Mouse (Mus musculus): ENCODE measurements at regions not wholly inside any gene's neighbourhood (a gene's known extent, or its start where the extent isn't known, plus 50 kb on each side); places are given as distances from the start of the nearest gene placed in this dataset.
A peak's percentile ranks its signal among the peaks of the same experiment; 100 is the strongest.

DNA sequence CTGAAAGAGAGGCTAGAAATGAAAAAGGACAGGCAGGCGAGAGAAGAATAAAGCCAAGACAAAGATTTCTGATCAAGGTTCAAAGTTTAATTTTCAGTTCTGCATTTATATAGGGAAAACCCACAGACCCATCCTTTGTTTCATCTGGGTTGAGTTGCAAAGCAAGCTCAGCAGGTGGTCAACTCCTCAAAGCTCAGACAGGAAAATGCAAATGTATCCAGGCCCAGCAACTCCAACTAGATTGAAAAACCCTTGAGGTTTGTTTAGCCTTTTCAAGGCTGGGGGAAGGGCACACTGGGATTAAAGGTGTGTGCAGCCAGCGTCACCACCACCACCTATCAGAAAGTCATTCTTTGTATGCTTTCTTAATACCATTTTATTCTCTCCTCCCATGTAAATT, 66.1 kb upstream of the Tspan5 start:
- H3K4me1 ChIP-seq, result peaks cover 3% of the 10 kb centered on the region; the same call in 1 of the 2 replicates
- H3K36me3 ChIP-seq, result no peaks in the 10 kb centered on the region
- WGBS, result 54% methylated on average over 2 of the region's 2 CpGs
- H3K9me3 ChIP-seq, result no peaks in the 10 kb centered on the region
- H3K4me2 ChIP-seq, result no peak overlapping the region
- H3K27me3 ChIP-seq, result no peaks in the 10 kb centered on the region
- H3K27ac ChIP-seq, result no peak overlapping the region
- H3K9ac ChIP-seq, result no peak overlapping the region
- ATAC-seq (ENCODE audit: borderline replicate concordance, extremely low read depth, low FRiP score, low TSS enrichment), result no peak
- H3K4me3 ChIP-seq, result no peak overlapping the region

DNA sequence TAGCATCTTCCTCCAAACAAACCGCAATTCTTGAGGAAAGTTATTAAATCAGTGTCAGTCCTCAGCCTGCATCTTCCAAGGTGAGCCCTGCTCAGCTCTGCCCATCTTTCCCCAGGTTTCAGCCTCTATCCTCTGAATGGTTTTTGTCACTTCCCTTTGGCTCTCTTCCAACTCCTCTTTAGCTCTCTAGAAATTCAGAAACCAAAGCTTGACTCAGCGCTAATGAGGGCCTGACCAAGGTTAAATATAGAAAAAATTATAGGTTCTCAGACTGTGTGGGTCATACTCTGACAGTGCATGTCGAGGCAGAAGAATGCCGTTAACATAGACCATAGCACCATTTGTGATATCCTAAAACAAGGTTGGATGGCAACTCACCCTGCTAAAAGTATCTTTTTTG, 63.6 kb upstream of the Tspan5 start:
- Histone ChIP-seq H3K4me3 (no peak overlapping the region), H3K4me1 (no peaks in the 10 kb centered on the region), H3K9me3 (no peaks in the 10 kb centered on the region), H3K9ac (no peak overlapping the region), H3K27me3 (no peaks in the 10 kb centered on the region), H3K4me2 (no peak overlapping the region), H3K36me3 (no peaks in the 10 kb centered on the region), H3K27ac (no peak overlapping the region)
- 64% methylated on average over 4 of the region's 4 CpGs for WGBS
- no peak for ATAC-seq (ENCODE audit: borderline replicate concordance, extremely low read depth, low FRiP score, low TSS enrichment)

DNA sequence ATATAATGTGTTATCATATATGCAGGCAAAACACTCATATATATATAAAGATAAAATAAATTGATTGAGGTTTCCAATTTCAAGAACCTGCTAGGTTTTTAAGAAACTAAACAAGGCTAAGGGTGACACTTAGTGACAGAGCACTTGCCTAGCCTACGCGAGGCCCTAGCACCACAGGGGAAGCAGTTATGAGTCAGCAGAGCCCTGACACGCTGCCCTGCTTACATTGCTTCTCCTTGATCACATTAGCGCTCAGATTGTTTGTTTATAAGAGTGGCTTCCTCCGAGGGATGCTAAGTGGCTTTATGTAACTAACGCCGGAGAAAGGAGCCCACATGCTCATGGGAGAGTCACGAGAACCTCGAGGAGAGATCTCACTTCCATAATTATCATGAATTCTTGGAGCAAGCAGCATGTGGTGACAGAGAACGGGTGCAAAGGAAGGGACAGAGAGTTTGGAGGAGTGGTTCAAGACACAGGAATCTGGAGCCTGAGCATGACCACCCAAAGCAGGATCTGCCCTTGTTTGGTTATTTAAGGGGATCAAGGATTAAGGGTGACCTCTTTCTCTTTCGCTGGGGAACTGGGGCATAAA, 55.3 kb upstream of the Tspan5 start:
- Histone ChIP-seq H3K4me2 (no peak overlapping the region), H3K27ac (no peak overlapping the region), H3K36me3 (no peaks in the 10 kb centered on the region), H3K27me3 (no peaks in the 10 kb centered on the region), H3K9me3 (no peaks in the 10 kb centered on the region), H3K9ac (no peak overlapping the region), H3K4me3 (no peak overlapping the region), H3K4me1 (no peaks in the 10 kb centered on the region)
- WGBS, result 12% methylated on average over 11 of the region's 11 CpGs
- peak; percentile 88 for ATAC-seq (ENCODE audit: borderline replicate concordance, extremely low read depth, low FRiP score, low TSS enrichment)

DNA sequence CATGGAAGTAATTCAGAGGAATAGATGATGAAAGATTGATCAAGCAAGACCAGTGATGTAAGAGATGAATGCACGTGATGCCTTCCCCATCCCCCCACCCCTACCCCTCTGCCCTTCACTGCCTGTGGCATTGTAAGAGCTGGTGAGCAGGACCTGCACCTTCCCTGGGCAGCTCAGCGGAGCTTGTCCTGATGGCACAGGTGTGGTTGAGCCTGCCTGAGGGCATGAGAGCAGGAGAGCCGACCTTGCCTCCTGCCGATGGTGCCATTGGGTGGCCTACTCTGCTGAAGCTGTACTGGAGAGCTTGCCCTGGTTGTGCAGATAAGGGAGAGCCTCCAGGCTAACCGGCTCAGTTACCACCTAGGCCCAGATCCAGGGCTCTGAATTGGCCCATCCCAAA, 53.4 kb upstream of the Tspan5 start:
- H3K9ac ChIP-seq, result no peak overlapping the region
- no peaks in the 10 kb centered on the region for H3K36me3 ChIP-seq
- WGBS, result 87% methylated on average over 5 of the region's 5 CpGs
- no peak overlapping the region for H3K4me2 ChIP-seq
- H3K4me3 ChIP-seq, result no peak overlapping the region
- no peaks in the 10 kb centered on the region for H3K27me3 ChIP-seq
- H3K4me1 ChIP-seq, result no peaks in the 10 kb centered on the region
- no peaks in the 10 kb centered on the region for H3K9me3 ChIP-seq
- ATAC-seq (ENCODE audit: borderline replicate concordance, extremely low read depth, low FRiP score, low TSS enrichment), result no peak
- H3K27ac ChIP-seq, result no peak overlapping the region

Measured in lung, embryonic 15.5 days (tissue).